Mouse (Mus musculus) myocyte (in vitro differentiated cells): Measurements from ENCODE around the gene Nrgn.

Experiments
- CEBPB ChIP-seq: IDR thresholded peaks from 2 replicates; pipeline ENCODE4 v1.6.1; 2011; ENCODE audit warnings: mild to moderate bottlenecking, moderate library complexity; ENCODE audit not compliant: poor library complexity, insufficient read depth, severe bottlenecking
- E2F4 ChIP-seq: IDR thresholded peaks from one replicate; pipeline ENCODE4 v1.6.1; 2011; ENCODE audit warnings: mild to moderate bottlenecking, control low read depth, moderate library complexity; ENCODE audit not compliant: insufficient read depth
- MAX ChIP-seq: IDR thresholded peaks from one replicate; pipeline ENCODE4 v1.6.1; 2011; ENCODE audit warnings: low read depth, mild to moderate bottlenecking, control low read depth
- MYOD1 ChIP-seq, 3 experiments: IDR thresholded peaks; one replicate each; pipeline ENCODE4 v1.6.1; 2011; ENCODE audit warnings: control low read depth in 2 of 3, low read depth in 2 of 3, mild to moderate bottlenecking in 2 of 3, moderate library complexity in 1 of 3; ENCODE audit not compliant: insufficient read length in 2 of 3, control insufficient read depth in 1 of 3
- POLR2A ChIP-seq: IDR thresholded peaks from one replicate; pipeline ENCODE4 v1.6.1; 2011; ENCODE audit warnings: low read depth, mild to moderate bottlenecking, control low read depth, moderate library complexity; ENCODE audit not compliant: insufficient read length
- POLR2AphosphoS2 ChIP-seq: IDR thresholded peaks from one replicate; pipeline ENCODE4 v1.6.1; 2011; ENCODE audit warnings: low read depth, control low read depth; ENCODE audit not compliant: insufficient read length
- REST ChIP-seq: IDR thresholded peaks from one replicate; pipeline ENCODE4 v1.6.1; 2011; ENCODE audit warnings: mild to moderate bottlenecking, control low read depth, moderate library complexity; ENCODE audit not compliant: insufficient read depth, insufficient read length

GRCm38 (mm10) chr9:37560617-37561016 lies 7.9 kb upstream of the Nrgn start:
- TF ChIP-seq CEBPB (no peak), POLR2A (no peak), REST (no peak), MAX (no peak), MYOD1 (IDR thresholded peaks at IDR 0.05; ENCODE audit: control insufficient read depth in 1 of 3, insufficient read length in 2 of 3, low read depth in 2 of 3) (no peak), E2F4 (no peak), POLR2AphosphoS2 (no peak)
